Comparison of ENCODE assay signal across 24 mouse cellular contexts in genomic region chr16:85033747-85034146, GRCm38 (mm10).
A peak's percentile ranks its signal among the peaks of the same experiment; 100 is the strongest.
DNase-seq lines count a peak whose midpoint lies in the region; ATAC-seq lines count a peak whose summit lies in the region.
"Had no signal": no experiment of that assay in that cellular context is flagged by ENCODE, and none has a peak within 500 bp of the region (broad histone marks: within the 10 kb centered on the region; RNA-seq: fewer than 3 reads in every experiment).

No protein-coding gene starts in this region.

- H3K27me3 ChIP-seq in liver, embryonic 16.5 days (ENCODE audit: control insufficient read depth, insufficient read depth, low read depth, low read length), result no peaks in the 10 kb centered on the region
- no peaks in the 10 kb centered on the region for H3K27me3 ChIP-seq in liver, embryonic 11.5 days (replicated peaks; ENCODE audit: control insufficient read depth, insufficient read depth, low read length)
- H3K27me3 ChIP-seq in intestine, embryonic 15.5 days (replicated peaks), result no peaks in the 10 kb centered on the region
- no peaks in the 10 kb centered on the region for H3K27me3 ChIP-seq in stomach, embryonic 15.5 days (replicated peaks)
- H3K27me3 ChIP-seq: embryonic facial prominence, embryonic 12.5 days; embryonic facial prominence, embryonic 15.5 days; heart, embryonic 13.5 days; hindbrain, embryonic 12.5 days; hindbrain, embryonic 15.5 days had no signal

- no peak overlapping the region for H3K27ac ChIP-seq in liver, embryonic 16.5 days (ENCODE audit: low read length)
- H3K27ac ChIP-seq in liver, embryonic 11.5 days (ENCODE audit: low read depth, low read length), result no peak overlapping the region
- no peak overlapping the region for H3K27ac ChIP-seq in intestine, embryonic 15.5 days
- no peak overlapping the region for H3K27ac ChIP-seq in stomach, embryonic 15.5 days
- H3K27ac ChIP-seq: embryonic facial prominence, embryonic 12.5 days; embryonic facial prominence, embryonic 15.5 days; heart, adult 2 months; heart, embryonic 10.5 days; heart, embryonic 13.5 days; hindbrain, embryonic 12.5 days; hindbrain, embryonic 15.5 days had no signal

- H3K9me3 ChIP-seq in liver, embryonic 16.5 days (replicated peaks; ENCODE audit: control insufficient read depth, low read length), result no peaks in the 10 kb centered on the region
- no peaks in the 10 kb centered on the region for H3K9me3 ChIP-seq in liver, embryonic 11.5 days (ENCODE audit: control insufficient read depth, low read length)
- no peaks in the 10 kb centered on the region for H3K9me3 ChIP-seq in intestine, embryonic 15.5 days
- no peaks in the 10 kb centered on the region for H3K9me3 ChIP-seq in stomach, embryonic 15.5 days
- H3K9me3 ChIP-seq: embryonic facial prominence, embryonic 12.5 days; embryonic facial prominence, embryonic 15.5 days; heart, embryonic 10.5 days; heart, embryonic 13.5 days; hindbrain, embryonic 12.5 days; hindbrain, embryonic 15.5 days had no signal

- no peaks in the 10 kb centered on the region for H3K36me3 ChIP-seq in liver, embryonic 16.5 days (ENCODE audit: control insufficient read depth, insufficient read depth)
- no peaks in the 10 kb centered on the region for H3K36me3 ChIP-seq in liver, embryonic 11.5 days (ENCODE audit: control insufficient read depth, insufficient read depth, low read length)
- H3K36me3 ChIP-seq in intestine, embryonic 15.5 days, result no peaks in the 10 kb centered on the region
- H3K36me3 ChIP-seq in stomach, embryonic 15.5 days, result peaks cover 13% of the 10 kb centered on the region

- ATAC-seq in liver, embryonic 16.5 days (ENCODE audit: low read depth), result peak; percentile 32; the same call in 1 of the 2 replicates
- no peak; the same call in 1 of the 2 replicates for ATAC-seq in liver, embryonic 11.5 days (replicated peaks; ENCODE audit: low FRiP score)
- ATAC-seq in intestine, embryonic 15.5 days, result 0 out of 2 replicates have a peak, but pooled peaks have one; percentile 24
- ATAC-seq in stomach, embryonic 15.5 days (ENCODE audit: insufficient read depth, low FRiP score, low read depth), result peak; percentile 89
- ATAC-seq: forebrain, embryonic 14.5 days; forebrain, postnatal 0 days had no signal

- peak; percentile 55 for DNase-seq in heart, adult 11 months
- DNase-seq in heart, postnatal 25 days (ENCODE audit: low spot score), result no peak
- no peak for DNase-seq in liver, embryonic 11.5 days (ENCODE audit: low spot score)
- no peak for DNase-seq in T-cell, adult 2 months (ENCODE audit: low spot score)
- no peak for DNase-seq in thymus, adult 18-20 months
- DNase-seq: adrenal gland, postnatal 10 days; adrenal gland, postnatal 36 days; cerebellum, adult 18-20 months; cerebellum, adult 9-10 months; cerebellum, postnatal 14 days; forebrain, postnatal 0 days; gastrocnemius, postnatal 25 days; heart, adult 2 months; heart, postnatal 14 days had no signal

- intact Hi-C loops in heart, postnatal 25 days (cut with DNase I), result no loop called here

- H3K4me1 ChIP-seq in liver, embryonic 16.5 days (ENCODE audit: control insufficient read depth, low read depth, low read length), result no peaks in the 10 kb centered on the region
- H3K4me1 ChIP-seq in liver, embryonic 11.5 days (replicated peaks; ENCODE audit: control insufficient read depth, insufficient read depth, low read length), result no peaks in the 10 kb centered on the region
- no peaks in the 10 kb centered on the region for H3K4me1 ChIP-seq in intestine, embryonic 15.5 days (replicated peaks)
- H3K4me1 ChIP-seq in stomach, embryonic 15.5 days, result no peaks in the 10 kb centered on the region
- H3K4me1 ChIP-seq: embryonic facial prominence, embryonic 12.5 days; embryonic facial prominence, embryonic 15.5 days; hindbrain, embryonic 12.5 days had no signal

- WGBS in liver, embryonic 16.5 days (ENCODE audit: insufficient replicate concordance), result 56% methylated on average over 5 of the region's 5 CpGs
- 73% methylated on average over 5 of the region's 5 CpGs for WGBS in liver, embryonic 11.5 days
- WGBS in intestine, embryonic 15.5 days, result 69% methylated on average over 5 of the region's 5 CpGs
- WGBS in stomach, embryonic 15.5 days, result 51% methylated on average over 5 of the region's 5 CpGs

- no peak overlapping the region for H3K4me2 ChIP-seq in liver, embryonic 16.5 days (ENCODE audit: low read depth, low read length)
- H3K4me2 ChIP-seq in liver, embryonic 11.5 days, result no peak overlapping the region
- no peak overlapping the region for H3K4me2 ChIP-seq in intestine, embryonic 15.5 days (replicated peaks)
- no peak overlapping the region for H3K4me2 ChIP-seq in stomach, embryonic 15.5 days
- H3K4me2 ChIP-seq: embryonic facial prominence, embryonic 12.5 days; embryonic facial prominence, embryonic 15.5 days; heart, embryonic 13.5 days; hindbrain, embryonic 12.5 days; hindbrain, embryonic 15.5 days had no signal

- no peak overlapping the region for H3K4me3 ChIP-seq in liver, embryonic 16.5 days (ENCODE audit: low read depth, low read length)
- H3K4me3 ChIP-seq in liver, embryonic 11.5 days (ENCODE audit: low read depth, low read length), result no peak overlapping the region
- H3K4me3 ChIP-seq in intestine, embryonic 15.5 days (replicated peaks), result no peak overlapping the region
- H3K4me3 ChIP-seq in stomach, embryonic 15.5 days (replicated peaks), result no peak overlapping the region
- H3K4me3 ChIP-seq: embryonic facial prominence, embryonic 12.5 days; embryonic facial prominence, embryonic 15.5 days; heart, adult 2 months; heart, embryonic 10.5 days; heart, embryonic 13.5 days; hindbrain, embryonic 12.5 days; hindbrain, embryonic 15.5 days had no signal

- H3K9ac ChIP-seq in liver, embryonic 16.5 days (ENCODE audit: low read depth, low read length), result no peak overlapping the region
- H3K9ac ChIP-seq in liver, embryonic 11.5 days (ENCODE audit: low read depth, low read length), result no peak overlapping the region
- H3K9ac ChIP-seq in intestine, embryonic 15.5 days, result no peak overlapping the region
- H3K9ac ChIP-seq in stomach, embryonic 15.5 days, result no peak overlapping the region
- H3K9ac ChIP-seq: embryonic facial prominence, embryonic 12.5 days; embryonic facial prominence, embryonic 15.5 days; forebrain, postnatal 0 days; heart, embryonic 13.5 days; hindbrain, embryonic 12.5 days; hindbrain, embryonic 15.5 days had no signal
